Mouse (Mus musculus) Patski (cell line): Measurements from ENCODE around the gene Krt77. TPM values are rescaled to one million over a fixed set of nuclear protein-coding genes. Genes with fewer than 3 reads are reported as not detected.

Experiments
- ATAC-seq: fragments of 100-300 bp; one replicate; pipeline ENCODE4 v1.8.0; 2021
- CTCF ChIA-PET: fragments of 350-600 bp; sonication (Branson Sonifier 250); formaldehyde crosslinking; loops from one replicate; lab custom pipeline; 2022; ENCODE audit warnings: inconsistent platforms; lab: Charles Lee
- POLR2A ChIA-PET: fragments of 350-600 bp; sonication (Branson Sonifier 250); formaldehyde crosslinking; loops from one replicate; lab custom pipeline; 2022; ENCODE audit warnings: antibody characterized with exemption, inconsistent platforms; lab: Charles Lee
- DNase-seq: peaks from one replicate; pipeline ENCODE4 v3.0.0-alpha.2; 2011; ENCODE audit warnings: low read depth, low spot score
- H3K27me3 ChIP-seq: fragments of 371-371 bp; one replicate; pipeline ENCODE4 v1.5.1; 2021
- CTCF ChIP-seq: fragments of 100-300 bp; IDR thresholded peaks from one replicate; pipeline ENCODE4 v1.5.1; 2021
- in situ Hi-C: fragments of 300-500 bp; cut with MboI; formaldehyde crosslinking; loops from 3 replicates; pipeline ENCODE4 v1.11.1; 2018; ENCODE audit warnings: low pct_unique_long_range_greater_than_20kb, mixed read lengths
- polyA plus RNA-seq: library from polyadenylated mRNA; unstranded; gene quantifications from one replicate; pipeline ENCODE4 v1.2.3, GENCODE M21; 2021

Krt77 gene
- polyA plus RNA-seq, 1 experiment from 2014 or later = not detected

- no peak for TF ChIP-seq CTCF
- DNase-seq = no peak
- ChIA-PET CTCF (no interaction called here), POLR2A (no interaction called here)
- in situ Hi-C loops = loop anchor here (25.0 kb wide), 1 partner anchor 96 kb away; the partner anchor contains the start of gene Krt78
- H3K27me3 ChIP-seq = peaks cover 42% of the 10 kb centered on the region
- ATAC-seq = no peak
Measured at GRCm38 (mm10) chr15:101866754-101867153, 2.8 kb downstream of the Krt77 start.

- CTCF ChIA-PET = no interaction called here
- TF ChIP-seq CTCF = no peak
- DNase-seq = no peak
- no peak for ATAC-seq
- peaks cover 37% of the 10 kb centered on the region for H3K27me3 ChIP-seq
- in situ Hi-C loops = loop anchor here (25.0 kb wide), 1 partner anchor 102 kb away; the partner anchor contains the start of gene Krt78
- POLR2A ChIA-PET = no interaction called here
Measured at GRCm38 (mm10) chr15:101860421-101861130, 8.9 kb downstream of the Krt77 start.

- ATAC-seq (no peak), DNase-seq (no peak)
- TF ChIP-seq CTCF = no peak
- peaks cover 30% of the 10 kb centered on the region for H3K27me3 ChIP-seq
- in situ Hi-C loops = loop anchor here (25.0 kb wide), 1 partner anchor 103 kb away; the partner anchor contains the start of gene Krt78
- ChIA-PET POLR2A (no interaction called here), CTCF (no interaction called here)
Measured at GRCm38 (mm10) chr15:101859735-101860170, 9.8 kb downstream of the Krt77 start.

- ChIA-PET CTCF (no interaction called here), POLR2A (no interaction called here)
- no peak for TF ChIP-seq CTCF
- ATAC-seq = no peak
- in situ Hi-C loops = loop anchor here (25.0 kb wide), 1 partner anchor 103 kb away; the partner anchor contains the start of gene Krt78
- H3K27me3 ChIP-seq = peaks cover 25% of the 10 kb centered on the region
- DNase-seq = no peak
Measured at GRCm38 (mm10) chr15:101858673-101859425, 10.7 kb downstream of the Krt77 start.

- POLR2A ChIA-PET = no interaction called here
- no peak for ATAC-seq
- in situ Hi-C loops = loop anchor here (25.0 kb wide), 1 partner anchor 106 kb away; the partner anchor contains the start of gene Krt78
- peaks cover 28% of the 10 kb centered on the region for H3K27me3 ChIP-seq
- DNase-seq = no peak
- CTCF ChIA-PET = no interaction called here
- no peak for TF ChIP-seq CTCF
Measured at GRCm38 (mm10) chr15:101856696-101857095, 12.8 kb downstream of the Krt77 start.

GRCm38 (mm10) chr15:101855732-101856131 is 13.8 kb downstream of the Krt77 start:
- ATAC-seq (no peak), DNase-seq (no peak)
- peaks cover 22% of the 10 kb centered on the region for H3K27me3 ChIP-seq
- ChIA-PET CTCF (no interaction called here), POLR2A (no interaction called here)
- no peak for TF ChIP-seq CTCF
- in situ Hi-C loops = loop anchor here (25.0 kb wide), 1 partner anchor 107 kb away; the partner anchor contains the start of gene Krt78

GRCm38 (mm10) chr15:101854294-101854693 is 15.2 kb downstream of the Krt77 start:
- peaks cover 19% of the 10 kb centered on the region for H3K27me3 ChIP-seq
- CTCF ChIA-PET = no interaction called here
- DNase-seq = no peak
- POLR2A ChIA-PET = no interaction called here
- in situ Hi-C loops = loop anchor here (25.0 kb wide), 1 partner anchor 108 kb away; the partner anchor contains the start of gene Krt78
- no peak for TF ChIP-seq CTCF
- ATAC-seq = no peak

GRCm38 (mm10) chr15:101852571-101852970 is 16.9 kb downstream of the Krt77 start:
- ChIA-PET CTCF (no interaction called here), POLR2A (no interaction called here)
- no peak for DNase-seq
- peaks cover 12% of the 10 kb centered on the region for H3K27me3 ChIP-seq
- no peak for ATAC-seq
- no peak for TF ChIP-seq CTCF
- in situ Hi-C loops = loop anchor here (25.0 kb wide), 1 partner anchor 110 kb away; the partner anchor contains the start of gene Krt78

- ChIA-PET POLR2A (no interaction called here), CTCF (interaction anchor here (1.3 kb wide), 1 partner anchor 120 kb away, joined by 6 read pairs; no protein-coding TSS in a partner anchor)
- DNase-seq (no peak), ATAC-seq (no peak)
- TF ChIP-seq CTCF = no peak
- in situ Hi-C loops = loop anchor here (25.0 kb wide), 1 partner anchor 112 kb away; the partner anchor contains the start of gene Krt78
- H3K27me3 ChIP-seq = peaks cover 22% of the 10 kb centered on the region
Measured at GRCm38 (mm10) chr15:101850694-101851093, 18.8 kb downstream of the Krt77 start, which contains the start of gene Krt1. Gene Krt1 (minus strand): TSS chr15:101850794.

GRCm38 (mm10) chr15:101845971-101846403 is 23.5 kb downstream of the Krt77 start:
- no peak for TF ChIP-seq CTCF
- H3K27me3 ChIP-seq = peaks cover 23% of the 10 kb centered on the region
- POLR2A ChIA-PET = interaction anchor here (0.6 kb wide), 1 partner anchor 1719 kb away, joined by 7 read pairs; no protein-coding TSS in a partner anchor
- in situ Hi-C loops = no loop called here
- CTCF ChIA-PET = no interaction called here
- DNase-seq (no peak), ATAC-seq (no peak)
